Mouse (Mus musculus): ENCODE results near the gene Crispld2. TPM values are rescaled to one million over a fixed set of nuclear protein-coding genes. Genes with fewer than 3 reads are reported as not detected.
A peak's percentile ranks its signal among the peaks of the same experiment; 100 is the strongest.

Crispld2 gene
- total RNA-seq, 1 experiment from 2014 or later = 11.5 TPM

GRCm38 (mm10) chr8:120020298-120020697, 28.1 kb downstream of the Crispld2 start:
- ATAC-seq (ENCODE audit: extremely low read depth, insufficient number of reproducible peaks, low FRiP score, poor library complexity, severe bottlenecking) = no peak

- no peak for ATAC-seq (ENCODE audit: extremely low read depth, insufficient number of reproducible peaks, low FRiP score, poor library complexity, severe bottlenecking)
Observed at GRCm38 (mm10) chr8:120026199-120026598, 34.0 kb downstream of the Crispld2 start.

- ATAC-seq (ENCODE audit: extremely low read depth, insufficient number of reproducible peaks, low FRiP score, poor library complexity, severe bottlenecking) = no peak
Observed at GRCm38 (mm10) chr8:120026991-120027390, 34.8 kb downstream of the Crispld2 start.

- ATAC-seq (ENCODE audit: extremely low read depth, insufficient number of reproducible peaks, low FRiP score, poor library complexity, severe bottlenecking) = no peak
Observed at GRCm38 (mm10) chr8:120030447-120030846, 38.2 kb downstream of the Crispld2 start.

- ATAC-seq (ENCODE audit: extremely low read depth, insufficient number of reproducible peaks, low FRiP score, poor library complexity, severe bottlenecking) = no peak
Observed at GRCm38 (mm10) chr8:120032549-120033208, 40.4 kb downstream of the Crispld2 start.

GRCm38 (mm10) chr8:120034471-120034870, 42.2 kb downstream of the Crispld2 start:
- ATAC-seq (ENCODE audit: extremely low read depth, insufficient number of reproducible peaks, low FRiP score, poor library complexity, severe bottlenecking) = no peak

- ATAC-seq (ENCODE audit: extremely low read depth, insufficient number of reproducible peaks, low FRiP score, poor library complexity, severe bottlenecking) = no peak
Observed at GRCm38 (mm10) chr8:120036111-120036510, 43.9 kb downstream of the Crispld2 start.

GRCm38 (mm10) chr8:120036578-120036977, 44.3 kb downstream of the Crispld2 start:
- ATAC-seq (ENCODE audit: extremely low read depth, insufficient number of reproducible peaks, low FRiP score, poor library complexity, severe bottlenecking) = no peak

- ATAC-seq (ENCODE audit: extremely low read depth, insufficient number of reproducible peaks, low FRiP score, poor library complexity, severe bottlenecking) = no peak
Observed at GRCm38 (mm10) chr8:120037199-120037598, 45.0 kb downstream of the Crispld2 start.

- no peak for ATAC-seq (ENCODE audit: extremely low read depth, insufficient number of reproducible peaks, low FRiP score, poor library complexity, severe bottlenecking)
Observed at GRCm38 (mm10) chr8:120037611-120038010, 45.4 kb downstream of the Crispld2 start.

GRCm38 (mm10) chr8:120038741-120039140, 46.5 kb downstream of the Crispld2 start:
- no peak for ATAC-seq (ENCODE audit: extremely low read depth, insufficient number of reproducible peaks, low FRiP score, poor library complexity, severe bottlenecking)

GRCm38 (mm10) chr8:120039313-120039919, 47.2 kb downstream of the Crispld2 start:
- no peak for ATAC-seq (ENCODE audit: extremely low read depth, insufficient number of reproducible peaks, low FRiP score, poor library complexity, severe bottlenecking)

- peak; percentile 64 for ATAC-seq (ENCODE audit: extremely low read depth, insufficient number of reproducible peaks, low FRiP score, poor library complexity, severe bottlenecking)
Observed at GRCm38 (mm10) chr8:120040861-120041260, 48.6 kb downstream of the Crispld2 start.

- ATAC-seq (ENCODE audit: extremely low read depth, insufficient number of reproducible peaks, low FRiP score, poor library complexity, severe bottlenecking) = no peak
Observed at GRCm38 (mm10) chr8:120042542-120043312, 50.5 kb downstream of the Crispld2 start.

GRCm38 (mm10) chr8:120044907-120045306, 52.7 kb downstream of the Crispld2 start:
- peak; percentile 59 for ATAC-seq (ENCODE audit: extremely low read depth, insufficient number of reproducible peaks, low FRiP score, poor library complexity, severe bottlenecking)

- ATAC-seq (ENCODE audit: extremely low read depth, insufficient number of reproducible peaks, low FRiP score, poor library complexity, severe bottlenecking) = no peak
Observed at GRCm38 (mm10) chr8:120045471-120045870, 53.2 kb downstream of the Crispld2 start.

- no peak for ATAC-seq (ENCODE audit: extremely low read depth, insufficient number of reproducible peaks, low FRiP score, poor library complexity, severe bottlenecking)
Observed at GRCm38 (mm10) chr8:120046258-120047020, 54.2 kb downstream of the Crispld2 start.

GRCm38 (mm10) chr8:120049949-120050348, 57.7 kb downstream of the Crispld2 start:
- ATAC-seq (ENCODE audit: extremely low read depth, insufficient number of reproducible peaks, low FRiP score, poor library complexity, severe bottlenecking) = peak; percentile 60

- no peak for ATAC-seq (ENCODE audit: extremely low read depth, insufficient number of reproducible peaks, low FRiP score, poor library complexity, severe bottlenecking)
Observed at GRCm38 (mm10) chr8:120050376-120050775, 58.1 kb downstream of the Crispld2 start.

Data from neutrophil, adult 5-6 weeks (primary cell).